Mouse (Mus musculus): ENCODE data around the gene Sqstm1. TPM values are rescaled to one million over a fixed set of nuclear protein-coding genes. Genes with fewer than 3 reads are reported as not detected.

The Sqstm1 gene
- total RNA-seq, 2 experiments from 2014 or later: 367 to 455 TPM

- DNase-seq: no peak
Measured at GRCm38 (mm10) chr11:50211322-50212059, 864 bp upstream of the Sqstm1 start.

GRCm38 (mm10) chr11:50210101-50210504 lies 524 bp downstream of the Sqstm1 start:
- peak; percentile 90 to 95 for DNase-seq

GRCm38 (mm10) chr11:50208039-50208438 lies 2.6 kb downstream of the Sqstm1 start:
- DNase-seq: no peak

GRCm38 (mm10) chr11:50207344-50207743 lies 3.3 kb downstream of the Sqstm1 start:
- no peak for DNase-seq

- no peak for DNase-seq
Measured at GRCm38 (mm10) chr11:50206037-50206436, 4.6 kb downstream of the Sqstm1 start.

- peak in 1 of 2 experiments; percentile 64 for DNase-seq
Measured at GRCm38 (mm10) chr11:50205434-50205833, 5.2 kb downstream of the Sqstm1 start.

GRCm38 (mm10) chr11:50203302-50203827 lies 7.3 kb downstream of the Sqstm1 start:
- no peak for DNase-seq

GRCm38 (mm10) chr11:50201590-50201989 lies 9.0 kb downstream of the Sqstm1 start:
- DNase-seq: no peak

- DNase-seq: peak in 1 of 2 experiments; percentile 35
Measured at GRCm38 (mm10) chr11:50200613-50201012, 10.0 kb downstream of the Sqstm1 start.

GRCm38 (mm10) chr11:50198916-50199315 lies 11.7 kb downstream of the Sqstm1 start:
- DNase-seq: no peak

- no peak for DNase-seq
Measured at GRCm38 (mm10) chr11:50198219-50198846, 12.3 kb downstream of the Sqstm1 start.

GRCm38 (mm10) chr11:50197500-50197899 lies 13.1 kb downstream of the Sqstm1 start:
- DNase-seq: no peak

- DNase-seq: no peak
Measured at GRCm38 (mm10) chr11:50194793-50195192, 15.8 kb downstream of the Sqstm1 start.

GRCm38 (mm10) chr11:50194070-50194469 lies 16.6 kb downstream of the Sqstm1 start:
- no peak for DNase-seq

GRCm38 (mm10) chr11:50192278-50192677 lies 18.3 kb downstream of the Sqstm1 start:
- DNase-seq: no peak

- DNase-seq: no peak
Measured at GRCm38 (mm10) chr11:50190362-50190761, 20.3 kb downstream of the Sqstm1 start.

- peak in 1 of 2 experiments; percentile 29 for DNase-seq
Measured at GRCm38 (mm10) chr11:50188682-50189081, 21.9 kb downstream of the Sqstm1 start.

GRCm38 (mm10) chr11:50184788-50185187 lies 25.8 kb downstream of the Sqstm1 start:
- no peak for DNase-seq

GRCm38 (mm10) chr11:50182702-50183101 lies 27.9 kb downstream of the Sqstm1 start:
- no peak for DNase-seq

GRCm38 (mm10) chr11:50180478-50181231 lies 30.0 kb downstream of the Sqstm1 start:
- DNase-seq: no peak

GRCm38 (mm10) chr11:50178532-50179488 lies 31.8 kb downstream of the Sqstm1 start:
- no peak for DNase-seq

GRCm38 (mm10) chr11:50177111-50177510 lies 33.5 kb downstream of the Sqstm1 start:
- no peak for DNase-seq
